Mouse (Mus musculus) cortical plate, adult 2 months (tissue): Measurements from ENCODE around the gene Col8a1.

Experiments
- CTCF ChIP-seq: fragments of 200-500 bp; IDR thresholded peaks from 2 replicates; pipeline ENCODE4 v1.5.1; 2011; ENCODE audit warnings: mild to moderate bottlenecking, control low read depth, low read length; ENCODE audit not compliant: insufficient read depth; ENCODE audit errors: extremely low read depth
- POLR2A ChIP-seq: fragments of 200-500 bp; IDR thresholded peaks from 2 replicates; pipeline ENCODE4 v1.6.1; 2011; ENCODE audit warnings: mild to moderate bottlenecking, low read length, control low read depth; ENCODE audit not compliant: insufficient read depth; ENCODE audit errors: extremely low read depth

- no peak for TF ChIP-seq POLR2A
- no peak for TF ChIP-seq CTCF
Measured at GRCm38 (mm10) chr16:57649888-57650287, 104.6 kb downstream of the Col8a1 start.
